8 mouse cellular contexts compared by ENCODE assay signal in genomic region chr3:138525494-138525893, GRCm38 (mm10). TPM values are rescaled to one million over a fixed set of nuclear protein-coding genes. Genes with fewer than 3 reads are reported as not detected.
DNase-seq lines count a peak whose midpoint lies in the region; ATAC-seq and TF ChIP-seq lines count a peak whose summit lies in the region.

No protein-coding gene starts in this region.

- intact Hi-C loops in heart, postnatal 25 days (cut with DNase I) = no loop called here

- no peak for TF ChIP-seq POLR2A in testis, adult 2 months (IDR thresholded peaks at IDR 0.05; ENCODE audit: control insufficient read depth, low read depth, low read length)

- ATAC-seq in heart, embryonic 14.5 days (ENCODE audit: insufficient number of reproducible peaks, insufficient read depth, low FRiP score, low read depth) = no peak
- ATAC-seq in liver, embryonic 12.5 days = no peak
- ATAC-seq in granulocyte monocyte progenitor cell, adult 5-6 weeks (replicated peaks; ENCODE audit: poor library complexity, severe bottlenecking) = no peak

- H3K4me3 ChIP-seq in heart, embryonic 14.5 days (ENCODE audit: control insufficient read depth in 1 of 2, insufficient read depth in 1 of 2, low read depth in 1 of 2, low read length in 2 of 2) = peak overlapping the region in 1 of 2 experiments; percentile 99; a peak in 2 of 4 replicates
- peak overlapping the region; percentile 99; the same call in 1 of the 2 replicates for H3K4me3 ChIP-seq in testis, adult 2 months (ENCODE audit: control insufficient read depth, low read depth, low read length)
- peak overlapping the region; percentile 99 for H3K4me3 ChIP-seq in liver, embryonic 12.5 days

- no peak for TF ChIP-seq CTCF in testis, adult 2 months (IDR thresholded peaks at IDR 0.05; ENCODE audit: control insufficient read depth, insufficient read depth, insufficient replicate concordance, low read depth, low read length)

- no peak overlapping the region; the same call in 1 of the 2 replicates for H3K9ac ChIP-seq in heart, embryonic 14.5 days (ENCODE audit: low read length)
- peak overlapping the region; percentile 87 for H3K9ac ChIP-seq in liver, embryonic 12.5 days

- WGBS in heart, embryonic 14.5 days = 64% methylated on average over 8 of the region's 8 CpGs
- 71% methylated on average over 8 of the region's 8 CpGs for WGBS in liver, embryonic 12.5 days (ENCODE audit: insufficient replicate concordance)

- H3K27me3 ChIP-seq in heart, embryonic 14.5 days (ENCODE audit: control insufficient read depth, insufficient read depth, low read length) = no peaks in the 10 kb centered on the region
- no peaks in the 10 kb centered on the region for H3K27me3 ChIP-seq in testis, adult 2 months (ENCODE audit: control insufficient read depth, insufficient read depth, low read length)
- 0 out of 2 replicates have a peak, but pooled peaks cover under 1% of the 10 kb centered on the region for H3K27me3 ChIP-seq in liver, embryonic 12.5 days (replicated peaks)

- no peaks in the 10 kb centered on the region for H3K9me3 ChIP-seq in heart, embryonic 14.5 days (ENCODE audit: control insufficient read depth, low read length)
- no peaks in the 10 kb centered on the region for H3K9me3 ChIP-seq in liver, embryonic 12.5 days (replicated peaks)

- H3K36me3 ChIP-seq in heart, embryonic 14.5 days (ENCODE audit: control insufficient read depth, insufficient read depth, low read length) = no peaks in the 10 kb centered on the region
- H3K36me3 ChIP-seq in testis, adult 2 months (ENCODE audit: control insufficient read depth, insufficient read depth, low read length) = no peaks in the 10 kb centered on the region
- H3K36me3 ChIP-seq in liver, embryonic 12.5 days = no peaks in the 10 kb centered on the region

- no peak for DNase-seq in heart, postnatal 25 days (ENCODE audit: low spot score)
- DNase-seq in testis, postnatal 14 days (ENCODE audit: low spot score) = no peak
- DNase-seq in left cerebral cortex, adult 18-20 months (ENCODE audit: low spot score in 2 of 2) = no peak
- no peak for DNase-seq in thymus, postnatal 0 days (ENCODE audit: low spot score)

- H3K4me2 ChIP-seq in heart, embryonic 14.5 days (ENCODE audit: low read length) = peak overlapping the region; percentile 96
- H3K4me2 ChIP-seq in liver, embryonic 12.5 days = peak overlapping the region; percentile 98

- no peak overlapping the region for H3K27ac ChIP-seq in heart, embryonic 14.5 days (replicated peaks in 1 of 2; ENCODE audit: control insufficient read depth in 1 of 2, insufficient read depth in 1 of 2, low read depth in 2 of 2, low read length in 2 of 2)
- peak overlapping the region; percentile 96; the same call in 1 of the 2 replicates for H3K27ac ChIP-seq in testis, adult 2 months (ENCODE audit: control insufficient read depth, insufficient read depth, low read depth, low read length)
- H3K27ac ChIP-seq in liver, embryonic 12.5 days = no peak overlapping the region

- H3K4me1 ChIP-seq in heart, embryonic 14.5 days (ENCODE audit: control insufficient read depth in 2 of 2, insufficient read depth in 2 of 2, low read length in 2 of 2) = peaks cover 3 to 25% of the 10 kb centered on the region in 2 experiments
- H3K4me1 ChIP-seq in testis, adult 2 months (ENCODE audit: control insufficient read depth, insufficient read depth, low read length) = peaks cover 5% of the 10 kb centered on the region
- H3K4me1 ChIP-seq in liver, embryonic 12.5 days = peaks cover 36% of the 10 kb centered on the region

RNA-seq across cellular contexts. Expression of gene Eif4e, which starts 0.5 kb away (rescaled TPM):
- polyA plus RNA-seq in heart, embryonic 14.5 days (2014; fragmentation: Nextera tagmentation; extraction: Ambion mirVana) = 230 and 246 TPM in 2 replicates
- 100 to 1,000 TPM; 171 to 172 TPM for total RNA-seq in heart, postnatal 25 days (2021)
- 181 and 193 TPM in 2 replicates for polyA plus RNA-seq in testis, adult 2 months (2012; rRNA removed)
- polyA plus RNA-seq in liver, embryonic 12.5 days (2016; fragmentation: Nextera tagmentation; extraction: Ambion mirVana) = 251 and 254 TPM in 2 replicates
- total RNA-seq in granulocyte monocyte progenitor cell, adult 5-6 weeks (2014; fragmentation: Nextera tagmentation) = 179 and 203 TPM in 2 replicates
- total RNA-seq in granulocyte monocyte progenitor cell, adult 5-6 weeks (2017) = 188 and 220 TPM in 2 replicates
- total RNA-seq in left cerebral cortex, adult 18-20 months (2021) = 100 to 1,000 TPM; 189 to 215 TPM
- 251 and 280 TPM in 2 replicates for polyA plus RNA-seq in thymus, postnatal 0 days (2015; fragmentation: Nextera tagmentation; extraction: Ambion mirVana)

RNA-seq across cellular contexts. Expression of gene Metap1, which starts 36.2 kb away (rescaled TPM):
- polyA plus RNA-seq in heart, embryonic 14.5 days (2014; fragmentation: Nextera tagmentation; extraction: Ambion mirVana) = 46.1 and 49.1 TPM in 2 replicates
- total RNA-seq in heart, postnatal 25 days (2021) = 10 to 100 TPM; 36.7 to 39.3 TPM
- 22.7 and 25.7 TPM in 2 replicates for polyA plus RNA-seq in testis, adult 2 months (2012; rRNA removed)
- polyA plus RNA-seq in liver, embryonic 12.5 days (2016; fragmentation: Nextera tagmentation; extraction: Ambion mirVana) = 31.8 and 33.1 TPM in 2 replicates
- total RNA-seq in granulocyte monocyte progenitor cell, adult 5-6 weeks (2014; fragmentation: Nextera tagmentation) = 38.7 and 45.3 TPM in 2 replicates
- 45.5 and 54.0 TPM in 2 replicates for total RNA-seq in granulocyte monocyte progenitor cell, adult 5-6 weeks (2017)
- 10 to 100 TPM; 43.7 to 46.0 TPM for total RNA-seq in left cerebral cortex, adult 18-20 months (2021)
- polyA plus RNA-seq in thymus, postnatal 0 days (2015; fragmentation: Nextera tagmentation; extraction: Ambion mirVana) = 32.8 and 36.3 TPM in 2 replicates
